Mouse (Mus musculus) hindbrain, postnatal 0 days (tissue): ENCODE data around the gene Olfr16. TPM values are rescaled to one million over a fixed set of nuclear protein-coding genes. Genes with fewer than 3 reads are reported as not detected.

Source experiments
- ATAC-seq: fragments of 200-750 bp; cut with Nextera tagmentation; 2 replicates; pipeline ENCODE4 v1.8.0; 2017; ENCODE audit warnings: mild to moderate bottlenecking, moderate TSS enrichment, moderate library complexity
- DNase-seq: peaks from one replicate; pipeline ENCODE4 v3.0.0-alpha.2; 2015; ENCODE audit warnings: low spot score
- H3K27ac ChIP-seq: fragments of 300-500 bp; sonication (generic); 2 replicates; pipeline ENCODE4 v1.5.1; 2014; ENCODE audit warnings: mild to moderate bottlenecking
- H3K27me3 ChIP-seq: fragments of 300-500 bp; sonication (generic); 2 replicates; pipeline ENCODE4 v1.6.1; 2014; ENCODE audit warnings: low read length, mixed read lengths; ENCODE audit not compliant: insufficient read depth
- H3K36me3 ChIP-seq: fragments of 300-500 bp; sonication (generic); 2 replicates; pipeline ENCODE4 v1.6.1; 2014; ENCODE audit warnings: low read length, mixed read lengths; ENCODE audit not compliant: insufficient read depth
- H3K4me1 ChIP-seq: fragments of 300-500 bp; sonication (generic); 2 replicates; pipeline ENCODE4 v1.6.1; 2014; ENCODE audit warnings: antibody characterized with exemption, low read length, mixed read lengths; ENCODE audit not compliant: insufficient read depth
- H3K4me2 ChIP-seq: fragments of 300-500 bp; sonication (generic); 2 replicates; pipeline ENCODE4 v1.6.1; 2014; ENCODE audit warnings: low read depth, mild to moderate bottlenecking, low read length, moderate library complexity, mixed read lengths
- H3K4me3 ChIP-seq: fragments of 300-500 bp; sonication (generic); 2 replicates; pipeline ENCODE4 v1.5.1; 2014; ENCODE audit warnings: low read length
- H3K9ac ChIP-seq: fragments of 300-500 bp; sonication (generic); replicated peaks from 2 replicates; pipeline ENCODE4 v1.6.1; 2014; ENCODE audit warnings: mild to moderate bottlenecking, low read length, moderate library complexity, mixed read lengths
- H3K9me3 ChIP-seq: fragments of 300-500 bp; sonication (generic); 2 replicates; pipeline ENCODE4 v1.6.1; 2016; ENCODE audit warnings: low read length, mixed read lengths
- CTCF ChIP-seq: IDR thresholded peaks from 2 replicates; pipeline ENCODE4 v1.5.1; 2016; ENCODE audit warnings: antibody characterized with exemption, control low read depth, low read depth
- WGBS: fragments of 180-500 bp; shearing (Covaris S2); extraction: QIAGEN DNeasy Blood & Tissue Kit; methylation state at CpG from one replicate; pipeline ENCODE4 v1.1.7; 2014; 5-methylcytosine and 5-hydroxymethylcytosine counted together
- polyA plus RNA-seq: library from polyadenylated mRNA; unstranded; fragments of >200 nt; fragmentation: Nextera tagmentation; extraction: Ambion mirVana; gene quantifications from 2 replicates; pipeline ENCODE4 v1.2.1, GENCODE M21; 2015
- total RNA-seq: library from RNA; depleted of rRNA; stranded (reverse); fragments of >200 nt; gene quantifications from 2 replicates; pipeline ENCODE4 v1.2.3, GENCODE M21; 2014; rRNA removed

Gene Olfr16
- total RNA-seq (not detected in 2 replicates), polyA plus RNA-seq (not detected in 2 replicates)

GRCm38 (mm10) chr1:172950160-172950559 lies at the start of gene Olfr16:
Gene Olfr16, plus strand, starts transcription at chr1:172950409.
- Histone ChIP-seq H3K9ac (no peak within 1 kb of the TSS), H3K4me1 (no peaks in the 10 kb centered on the region), H3K27me3 (no peaks in the 10 kb centered on the region), H3K4me3 (no peak within 1 kb of the TSS), H3K9me3 (no peaks in the 10 kb centered on the region), H3K4me2 (no peak within 1 kb of the TSS), H3K36me3 (no peaks in the 10 kb centered on the region), H3K27ac (no peak within 1 kb of the TSS)
- TF ChIP-seq CTCF = no peak
- 63% methylated on average over 1 of the region's 1 CpGs for WGBS
- DNase-seq (no peak), ATAC-seq (no peak)

- Histone ChIP-seq H3K27me3 (no peaks in the 10 kb centered on the region), H3K27ac (no peak overlapping the region), H3K4me1 (no peaks in the 10 kb centered on the region), H3K9me3 (no peaks in the 10 kb centered on the region), H3K4me2 (no peak overlapping the region), H3K9ac (no peak overlapping the region), H3K4me3 (no peak overlapping the region), H3K36me3 (no peaks in the 10 kb centered on the region)
- no peak for TF ChIP-seq CTCF
- no peak for DNase-seq
- no peak for ATAC-seq
Measured at GRCm38 (mm10) chr1:172903313-172903712, 46.9 kb upstream of the Olfr16 start.

GRCm38 (mm10) chr1:172917115-172917514 lies 33.1 kb upstream of the Olfr16 start:
- WGBS = 91% methylated on average over 1 of the region's 1 CpGs
- H3K9me3 ChIP-seq = no peaks in the 10 kb centered on the region
- no peaks in the 10 kb centered on the region for H3K4me1 ChIP-seq
- no peak overlapping the region for H3K9ac ChIP-seq
- no peak for TF ChIP-seq CTCF
- no peaks in the 10 kb centered on the region for H3K27me3 ChIP-seq
- DNase-seq (no peak), ATAC-seq (no peak)
- no peak overlapping the region for H3K27ac ChIP-seq
- H3K36me3 ChIP-seq = no peaks in the 10 kb centered on the region
- H3K4me3 ChIP-seq = no peak overlapping the region
- no peak overlapping the region for H3K4me2 ChIP-seq

GRCm38 (mm10) chr1:172918450-172918849 lies 31.8 kb upstream of the Olfr16 start:
- Histone ChIP-seq H3K4me2 (no peak overlapping the region), H3K36me3 (no peaks in the 10 kb centered on the region)

GRCm38 (mm10) chr1:172932197-172932596 lies 18.0 kb upstream of the Olfr16 start:
- no peak overlapping the region for H3K9ac ChIP-seq
- no peak overlapping the region for H3K4me3 ChIP-seq
- ATAC-seq = no peak
- 88% methylated on average over 2 of the region's 2 CpGs for WGBS
- H3K36me3 ChIP-seq = no peaks in the 10 kb centered on the region
- no peaks in the 10 kb centered on the region for H3K9me3 ChIP-seq
- no peak for TF ChIP-seq CTCF
- no peaks in the 10 kb centered on the region for H3K27me3 ChIP-seq
- H3K27ac ChIP-seq = no peak overlapping the region
- no peak for DNase-seq
- no peaks in the 10 kb centered on the region for H3K4me1 ChIP-seq
- H3K4me2 ChIP-seq = no peak overlapping the region

More at GRCm38 (mm10) chr1:172918450-172918849, 31.8 kb upstream of the Olfr16 start:
- no peaks in the 10 kb centered on the region for H3K4me1 ChIP-seq
- ATAC-seq (no peak), DNase-seq (no peak)
- no peaks in the 10 kb centered on the region for H3K9me3 ChIP-seq
- no peak overlapping the region for H3K9ac ChIP-seq
- WGBS = 90% methylated on average over 2 of the region's 2 CpGs
- no peaks in the 10 kb centered on the region for H3K27me3 ChIP-seq
- TF ChIP-seq CTCF = no peak
- no peak overlapping the region for H3K27ac ChIP-seq
- no peak overlapping the region for H3K4me3 ChIP-seq

- ATAC-seq = no peak
- Histone ChIP-seq H3K9me3 (no peaks in the 10 kb centered on the region), H3K27me3 (no peaks in the 10 kb centered on the region), H3K27ac (no peak overlapping the region), H3K9ac (no peak overlapping the region), H3K4me3 (no peak overlapping the region), H3K4me1 (no peaks in the 10 kb centered on the region), H3K36me3 (no peaks in the 10 kb centered on the region), H3K4me2 (no peak overlapping the region)
- no peak for DNase-seq
- TF ChIP-seq CTCF = no peak
- 74% methylated on average over 2 of the region's 2 CpGs for WGBS
Measured at GRCm38 (mm10) chr1:172951171-172951720, 1.0 kb downstream of the Olfr16 start.

GRCm38 (mm10) chr1:172955376-172955775 lies 5.2 kb downstream of the Olfr16 start:
- Histone ChIP-seq H3K4me2 (no peak overlapping the region), H3K27ac (no peak overlapping the region), H3K4me1 (no peaks in the 10 kb centered on the region), H3K36me3 (no peaks in the 10 kb centered on the region), H3K27me3 (no peaks in the 10 kb centered on the region), H3K9me3 (no peaks in the 10 kb centered on the region), H3K4me3 (no peak overlapping the region), H3K9ac (no peak overlapping the region)
- DNase-seq = no peak
- no peak for ATAC-seq
- WGBS = 54% methylated on average over 4 of the region's 4 CpGs
- no peak for TF ChIP-seq CTCF
